Mouse (Mus musculus) embryo, embryonic 11 days (tissue): ENCODE measurements around the gene Ddx47.

Source experiments
- DNase-seq: peaks from one replicate; pipeline ENCODE4 v3.0.0-alpha.2; 2015

Gene Ddx47

GRCm38 (mm10) chr6:135017211-135017610 is 5.8 kb downstream of the Ddx47 start:
- DNase-seq, result no peak

GRCm38 (mm10) chr6:135019564-135019963 is 8.2 kb downstream of the Ddx47 start:
- no peak for DNase-seq

GRCm38 (mm10) chr6:135021633-135022032 is 10.2 kb downstream of the Ddx47 start:
- no peak for DNase-seq

GRCm38 (mm10) chr6:135023379-135023778 is 12.0 kb downstream of the Ddx47 start:
- no peak for DNase-seq

- no peak for DNase-seq
Measured at GRCm38 (mm10) chr6:135024781-135025420, 13.5 kb downstream of the Ddx47 start.

- DNase-seq, result peak; percentile 42
Measured at GRCm38 (mm10) chr6:135026232-135026631, 14.8 kb downstream of the Ddx47 start.

GRCm38 (mm10) chr6:135026755-135027154 is 15.3 kb downstream of the Ddx47 start:
- DNase-seq, result no peak

- no peak for DNase-seq
Measured at GRCm38 (mm10) chr6:135029246-135029645, 17.8 kb downstream of the Ddx47 start.

- DNase-seq, result no peak
Measured at GRCm38 (mm10) chr6:135038674-135039073, 27.3 kb downstream of the Ddx47 start.

- peak; percentile 16 for DNase-seq
Measured at GRCm38 (mm10) chr6:135040275-135040871, 29.0 kb downstream of the Ddx47 start.

- no peak for DNase-seq
Measured at GRCm38 (mm10) chr6:135041930-135042329, 30.5 kb downstream of the Ddx47 start.

- no peak for DNase-seq
Measured at GRCm38 (mm10) chr6:135047276-135047675, 35.9 kb downstream of the Ddx47 start.

- no peak for DNase-seq
Measured at GRCm38 (mm10) chr6:135048509-135048908, 37.1 kb downstream of the Ddx47 start.

GRCm38 (mm10) chr6:135048956-135049355 is 37.5 kb downstream of the Ddx47 start:
- no peak for DNase-seq

GRCm38 (mm10) chr6:135053789-135054188 is 42.4 kb downstream of the Ddx47 start:
- DNase-seq, result no peak

- DNase-seq, result no peak
Measured at GRCm38 (mm10) chr6:135055882-135056281, 44.5 kb downstream of the Ddx47 start.

GRCm38 (mm10) chr6:135060728-135061127 is 49.3 kb downstream of the Ddx47 start:
- no peak for DNase-seq

- DNase-seq, result no peak
Measured at GRCm38 (mm10) chr6:135064621-135065020, 53.2 kb downstream of the Ddx47 start.

- DNase-seq, result peak; percentile 84
Measured at GRCm38 (mm10) chr6:135065236-135065957, 54.0 kb downstream of the Ddx47 start, which contains the start of gene Gprc5a. Gprc5a (plus strand) TSS chr6:135065651.

GRCm38 (mm10) chr6:135066795-135067445 is 55.5 kb downstream of the Ddx47 start:
- no peak for DNase-seq

GRCm38 (mm10) chr6:135068221-135068620 is 56.8 kb downstream of the Ddx47 start:
- DNase-seq, result no peak

GRCm38 (mm10) chr6:135069856-135070255 is 58.4 kb downstream of the Ddx47 start:
- no peak for DNase-seq

- no peak for DNase-seq
Measured at GRCm38 (mm10) chr6:135070347-135070746, 58.9 kb downstream of the Ddx47 start.
